Mouse (Mus musculus) B cell, adult 67 days (primary cell): ENCODE data around the gene Hprt. TPM values are rescaled to one million over a fixed set of nuclear protein-coding genes. Genes with fewer than 3 reads are reported as not detected.

ENCODE experiments used
- total RNA-seq, 2 experiments: library from RNA; stranded (reverse); gene quantifications; 4 replicates each; pipeline ENCODE4 v1.2.4; 2023

Hprt gene
- total RNA-seq = 10 to 100 TPM; 47.8 to 67.2 TPM

DNA sequence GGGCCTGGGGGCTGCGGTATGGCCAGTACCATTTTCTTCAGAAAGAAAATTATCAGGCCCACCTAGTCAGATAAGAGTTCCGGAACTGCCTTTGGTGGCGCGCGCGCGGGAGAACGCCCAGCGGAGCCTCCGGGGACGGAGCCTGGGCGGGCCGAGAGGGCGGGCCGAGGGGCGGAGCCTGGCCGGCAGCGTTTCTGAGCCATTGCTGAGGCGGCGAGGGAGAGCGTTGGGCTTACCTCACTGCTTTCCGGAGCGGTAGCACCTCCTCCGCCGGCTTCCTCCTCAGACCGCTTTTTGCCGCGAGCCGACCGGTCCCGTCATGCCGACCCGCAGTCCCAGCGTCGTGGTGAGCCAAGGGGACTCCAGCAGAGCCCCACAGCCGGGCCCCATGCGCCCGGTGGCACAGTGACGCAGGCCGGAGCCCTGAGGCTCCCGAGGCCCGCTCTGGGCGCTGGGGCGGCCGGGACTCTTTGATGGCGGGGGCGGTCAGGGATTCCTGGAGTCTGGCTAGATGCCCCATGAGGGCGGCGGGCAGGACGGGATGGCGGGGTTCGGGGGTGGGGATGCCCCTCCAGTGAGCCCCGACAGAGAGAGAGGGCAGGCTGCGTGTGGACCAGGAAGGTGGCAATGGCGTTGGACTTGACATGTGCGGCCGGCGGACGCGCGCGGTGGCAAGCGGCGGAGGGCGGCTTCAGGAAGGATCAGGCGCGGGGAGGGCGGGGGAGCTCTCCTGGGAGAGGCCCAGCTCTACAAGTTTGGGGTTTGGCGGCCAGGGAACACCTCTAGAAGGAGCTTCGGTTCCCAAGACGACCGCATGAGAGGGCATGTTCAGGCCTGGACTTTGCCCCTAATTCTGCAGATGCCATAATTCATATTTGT is at the start of gene Hprt:
Gene Hprt (plus strand): TSS at position 233 of the 879 bp plus-strand sequence.

Other genes starting within 250 kb of the Hprt start
- not detected for gene Ccdc160, start 196.9 kb upstream of the Hprt start, total RNA-seq
- 10 to 100 TPM; 33.7 to 38.9 TPM for gene Phf6, start 75.9 kb upstream of the Hprt start, total RNA-seq